ENCODE assay signal across 12 mouse cellular contexts in genomic region chr1:171419291-171419882, GRCm38 (mm10). TPM values are rescaled to one million over a fixed set of nuclear protein-coding genes. Genes with fewer than 3 reads are reported as not detected.
DNase-seq lines count a peak whose midpoint lies in the region; ATAC-seq and TF ChIP-seq lines count a peak whose summit lies in the region.
"Had no signal": no experiment of that assay in that cellular context is flagged by ENCODE, and none has a peak within 500 bp of the region (broad histone marks: within the 10 kb centered on the region; RNA-seq: fewer than 3 reads in every experiment).

No protein-coding gene starts in this region.

- 61% methylated on average over 12 of the region's 12 CpGs for WGBS in hindbrain, embryonic 11.5 days
- whole genome bisulfite sequencing in hindbrain, embryonic 10.5 days = 66% methylated on average over 12 of the region's 12 CpGs
- WGBS in embryonic facial prominence, embryonic 12.5 days = 54% methylated on average over 12 of the region's 12 CpGs
- WGBS in hindbrain, postnatal 0 days = 30% methylated on average over 12 of the region's 12 CpGs
- 42% methylated on average over 12 of the region's 12 CpGs for WGBS in neural tube, embryonic 15.5 days
- 94% methylated on average over 12 of the region's 12 CpGs for WGBS in thymus, adult 2 months
- WGBS in heart, embryonic 10.5 days = 78% methylated on average over 12 of the region's 12 CpGs

- no peaks in the 10 kb centered on the region for H3K9me3 ChIP-seq in hindbrain, embryonic 11.5 days (ENCODE audit: control insufficient read depth, low read length)
- no peaks in the 10 kb centered on the region for H3K9me3 ChIP-seq in hindbrain, embryonic 10.5 days
- H3K9me3 ChIP-seq in embryonic facial prominence, embryonic 12.5 days = no peaks in the 10 kb centered on the region
- H3K9me3 ChIP-seq in hindbrain, postnatal 0 days (ENCODE audit: low read length) = no peaks in the 10 kb centered on the region
- no peaks in the 10 kb centered on the region for H3K9me3 ChIP-seq in neural tube, embryonic 15.5 days (replicated peaks)
- H3K9me3 ChIP-seq in heart, embryonic 10.5 days = no peaks in the 10 kb centered on the region

- H3K9ac ChIP-seq in hindbrain, embryonic 11.5 days (ENCODE audit: low read depth, low read length) = no peak overlapping the region
- no peak overlapping the region for H3K9ac ChIP-seq in embryonic facial prominence, embryonic 12.5 days
- H3K9ac ChIP-seq in hindbrain, postnatal 0 days (replicated peaks; ENCODE audit: low read length) = no peak overlapping the region
- H3K9ac ChIP-seq in neural tube, embryonic 15.5 days (replicated peaks) = no peak overlapping the region

- ATAC-seq in hindbrain, embryonic 11.5 days (ENCODE audit: low FRiP score) = peak; percentile 23; the same call in 1 of the 2 replicates
- peak; percentile 49; the same call in 1 of the 2 replicates for ATAC-seq in embryonic facial prominence, embryonic 12.5 days (ENCODE audit: insufficient number of reproducible peaks, insufficient read depth, low FRiP score, low TSS enrichment)
- peak; percentile 55 for ATAC-seq in hindbrain, postnatal 0 days
- ATAC-seq in neural tube, embryonic 15.5 days (ENCODE audit: low FRiP score) = peak; percentile 37; the same call in 1 of the 2 replicates

- no peaks in the 10 kb centered on the region for H3K4me1 ChIP-seq in hindbrain, embryonic 11.5 days (replicated peaks; ENCODE audit: control insufficient read depth, insufficient read depth, low read length)
- peaks cover 5% of the 10 kb centered on the region for H3K4me1 ChIP-seq in hindbrain, embryonic 10.5 days (replicated peaks)
- H3K4me1 ChIP-seq in embryonic facial prominence, embryonic 12.5 days = no peaks in the 10 kb centered on the region
- no peaks in the 10 kb centered on the region for H3K4me1 ChIP-seq in hindbrain, postnatal 0 days (ENCODE audit: insufficient read depth, low read length)
- H3K4me1 ChIP-seq in neural tube, embryonic 15.5 days = peaks cover 5% of the 10 kb centered on the region
- H3K4me1 ChIP-seq in thymus, adult 2 months (replicated peaks; ENCODE audit: control insufficient read depth, insufficient read depth, low read length) = no peaks in the 10 kb centered on the region
- H3K4me1 ChIP-seq in heart, embryonic 10.5 days = peaks cover 10% of the 10 kb centered on the region

- intact Hi-C loops in gastrocnemius, adult 2 months (cut with DNase I) = loop anchor here (10.0 kb wide), 1 partner anchor 55 kb away; no protein-coding TSS in a partner anchor

- H3K36me3 ChIP-seq in hindbrain, embryonic 11.5 days (ENCODE audit: control insufficient read depth, insufficient read depth, low read length) = peaks cover 7% of the 10 kb centered on the region; the same call in 1 of the 2 replicates
- peaks cover 70% of the 10 kb centered on the region for H3K36me3 ChIP-seq in hindbrain, embryonic 10.5 days
- peaks cover 55% of the 10 kb centered on the region for H3K36me3 ChIP-seq in embryonic facial prominence, embryonic 12.5 days
- H3K36me3 ChIP-seq in hindbrain, postnatal 0 days (ENCODE audit: insufficient read depth, low read length) = peaks cover 28% of the 10 kb centered on the region
- H3K36me3 ChIP-seq in neural tube, embryonic 15.5 days = peaks cover 59% of the 10 kb centered on the region
- H3K36me3 ChIP-seq in thymus, adult 2 months (ENCODE audit: control insufficient read depth, insufficient read depth, low read length) = peaks cover 50% of the 10 kb centered on the region
- peaks cover 66% of the 10 kb centered on the region for H3K36me3 ChIP-seq in heart, embryonic 10.5 days

- no peak for TF ChIP-seq POLR2A in thymus, adult 2 months (IDR thresholded peaks at IDR 0.05; ENCODE audit: control insufficient read depth, extremely low read depth, insufficient read depth, low read length, poor library complexity)

- no peak overlapping the region for H3K27ac ChIP-seq in hindbrain, embryonic 11.5 days (ENCODE audit: low read depth, low read length)
- no peak overlapping the region for H3K27ac ChIP-seq in hindbrain, embryonic 10.5 days
- peak overlapping the region; percentile 12; the same call in 1 of the 2 replicates for H3K27ac ChIP-seq in embryonic facial prominence, embryonic 12.5 days
- H3K27ac ChIP-seq in hindbrain, postnatal 0 days = peak overlapping the region; percentile 36; the same call in 1 of the 2 replicates
- H3K27ac ChIP-seq in neural tube, embryonic 15.5 days (replicated peaks) = no peak overlapping the region; the same call in none of the 2 replicates
- no peak overlapping the region for H3K27ac ChIP-seq in thymus, adult 2 months (ENCODE audit: control insufficient read depth, insufficient read depth, low read length)
- no peak overlapping the region for H3K27ac ChIP-seq in gastrocnemius, adult 2 months
- no peak overlapping the region for H3K27ac ChIP-seq in heart, embryonic 10.5 days
- H3K27ac ChIP-seq: heart, adult 2 months had no signal

- DNase-seq in hindbrain, embryonic 11.5 days (ENCODE audit: low spot score) = no peak
- no peak for DNase-seq in hindbrain, embryonic 10.5 days (ENCODE audit: low spot score)
- peak; percentile 34 for DNase-seq in hindbrain, postnatal 0 days (ENCODE audit: low spot score)
- no peak for DNase-seq in thymus, adult 2 months
- DNase-seq in gastrocnemius, adult 2 months = no peak
- DNase-seq in heart, embryonic 10.5 days (ENCODE audit: low spot score) = no peak
- DNase-seq: heart, adult 2 months; heart, postnatal 36 days; layer of hippocampus, postnatal 36 days had no signal

- H3K4me2 ChIP-seq in hindbrain, embryonic 11.5 days (replicated peaks; ENCODE audit: low read depth, low read length) = no peak overlapping the region
- no peak overlapping the region for H3K4me2 ChIP-seq in embryonic facial prominence, embryonic 12.5 days (replicated peaks)
- no peak overlapping the region for H3K4me2 ChIP-seq in hindbrain, postnatal 0 days (ENCODE audit: low read depth, low read length)
- H3K4me2 ChIP-seq in neural tube, embryonic 15.5 days = no peak overlapping the region
- H3K4me2 ChIP-seq: liver, embryonic 11.5 days had no signal

- no peak overlapping the region for H3K4me3 ChIP-seq in hindbrain, embryonic 11.5 days (ENCODE audit: low read depth, low read length)
- H3K4me3 ChIP-seq in hindbrain, embryonic 10.5 days = no peak overlapping the region
- H3K4me3 ChIP-seq in embryonic facial prominence, embryonic 12.5 days = no peak overlapping the region
- no peak overlapping the region for H3K4me3 ChIP-seq in hindbrain, postnatal 0 days (ENCODE audit: low read length)
- no peak overlapping the region for H3K4me3 ChIP-seq in neural tube, embryonic 15.5 days (replicated peaks)
- no peak overlapping the region for H3K4me3 ChIP-seq in thymus, adult 2 months (ENCODE audit: control insufficient read depth, insufficient read depth, low read length)
- no peak overlapping the region for H3K4me3 ChIP-seq in gastrocnemius, adult 2 months
- no peak overlapping the region for H3K4me3 ChIP-seq in heart, embryonic 10.5 days
- H3K4me3 ChIP-seq: heart, adult 2 months had no signal

- no peak for TF ChIP-seq CTCF in hindbrain, postnatal 0 days (IDR thresholded peaks at IDR 0.05; ENCODE audit: low read depth)
- no peak for TF ChIP-seq CTCF in thymus, adult 2 months (IDR thresholded peaks at IDR 0.05; ENCODE audit: borderline replicate concordance, control insufficient read depth, extremely low read depth, insufficient read depth, low read length, poor library complexity)
- no peak for TF ChIP-seq CTCF in gastrocnemius, adult 2 months (IDR thresholded peaks at IDR 0.05)

- no peaks in the 10 kb centered on the region for H3K27me3 ChIP-seq in hindbrain, embryonic 11.5 days (ENCODE audit: control insufficient read depth, insufficient read depth, low read length)
- no peaks in the 10 kb centered on the region for H3K27me3 ChIP-seq in hindbrain, embryonic 10.5 days (ENCODE audit: insufficient read depth, poor library complexity, severe bottlenecking)
- no peaks in the 10 kb centered on the region for H3K27me3 ChIP-seq in embryonic facial prominence, embryonic 12.5 days
- no peaks in the 10 kb centered on the region for H3K27me3 ChIP-seq in hindbrain, postnatal 0 days (ENCODE audit: insufficient read depth, low read length)
- no peaks in the 10 kb centered on the region for H3K27me3 ChIP-seq in neural tube, embryonic 15.5 days (replicated peaks)
- no peaks in the 10 kb centered on the region for H3K27me3 ChIP-seq in thymus, adult 2 months (ENCODE audit: control insufficient read depth, insufficient read depth, low read length)
- no peaks in the 10 kb centered on the region for H3K27me3 ChIP-seq in heart, embryonic 10.5 days (ENCODE audit: insufficient read depth, poor library complexity, severe bottlenecking)

RNA-seq across cellular contexts. Expression of gene Tstd1, which starts 0.7 kb away (rescaled TPM):
- 3.3 and 4.3 TPM in 2 replicates for polyA plus RNA-seq in hindbrain, embryonic 11.5 days (2014; fragmentation: Nextera tagmentation; extraction: Ambion mirVana)
- 9.7 and 10.1 TPM in 2 replicates for polyA plus RNA-seq in hindbrain, embryonic 10.5 days (2016; fragmentation: Nextera tagmentation; extraction: Ambion mirVana)
- 5.8 and 7.6 TPM in 2 replicates for polyA plus RNA-seq in embryonic facial prominence, embryonic 12.5 days (2016; fragmentation: Nextera tagmentation; extraction: Ambion mirVana)
- total RNA-seq in hindbrain, postnatal 0 days (2014; rRNA removed) = 1.5 TPM in 1 of 2 replicates, not detected in the other
- polyA plus RNA-seq in hindbrain, postnatal 0 days (2015; fragmentation: Nextera tagmentation; extraction: Ambion mirVana) = 2.3 and 2.7 TPM in 2 replicates
- 4.9 and 6.2 TPM in 2 replicates for polyA plus RNA-seq in neural tube, embryonic 15.5 days (2015; fragmentation: Nextera tagmentation; extraction: Ambion mirVana)
- 5.3 and 6.1 TPM in 2 replicates for polyA plus RNA-seq in thymus, adult 2 months (2012; rRNA removed)
- under 1 TPM; 0.84 to 0.92 TPM for total RNA-seq in gastrocnemius, adult 2 months (2021)
- polyA plus RNA-seq in heart, embryonic 10.5 days (2016; fragmentation: Nextera tagmentation; extraction: Ambion mirVana) = 2.6 and 4.0 TPM in 2 replicates

RNA-seq across cellular contexts. Expression of gene Usf1, which starts 8.3 kb away (rescaled TPM):
- 122 and 143 TPM in 2 replicates for polyA plus RNA-seq in hindbrain, embryonic 11.5 days (2014; fragmentation: Nextera tagmentation; extraction: Ambion mirVana)
- polyA plus RNA-seq in hindbrain, embryonic 10.5 days (2016; fragmentation: Nextera tagmentation; extraction: Ambion mirVana) = 143 and 159 TPM in 2 replicates
- polyA plus RNA-seq in embryonic facial prominence, embryonic 12.5 days (2016; fragmentation: Nextera tagmentation; extraction: Ambion mirVana) = 119 and 125 TPM in 2 replicates
- total RNA-seq in hindbrain, postnatal 0 days (2014; rRNA removed) = 133 and 148 TPM in 2 replicates
- polyA plus RNA-seq in hindbrain, postnatal 0 days (2015; fragmentation: Nextera tagmentation; extraction: Ambion mirVana) = 132 and 141 TPM in 2 replicates
- polyA plus RNA-seq in neural tube, embryonic 15.5 days (2015; fragmentation: Nextera tagmentation; extraction: Ambion mirVana) = 131 and 149 TPM in 2 replicates
- polyA plus RNA-seq in thymus, adult 2 months (2012; rRNA removed) = 177 and 184 TPM in 2 replicates
- 10 to 100 TPM; 29.9 to 36.8 TPM for total RNA-seq in gastrocnemius, adult 2 months (2021)
- 65.2 and 70.9 TPM in 2 replicates for polyA plus RNA-seq in heart, embryonic 10.5 days (2016; fragmentation: Nextera tagmentation; extraction: Ambion mirVana)

RNA-seq across cellular contexts. Expression of gene F11r, which starts 17.9 kb away (rescaled TPM):
- 16.9 and 20.1 TPM in 2 replicates for polyA plus RNA-seq in hindbrain, embryonic 11.5 days (2014; fragmentation: Nextera tagmentation; extraction: Ambion mirVana)
- 22.2 and 28.7 TPM in 2 replicates for polyA plus RNA-seq in hindbrain, embryonic 10.5 days (2016; fragmentation: Nextera tagmentation; extraction: Ambion mirVana)
- polyA plus RNA-seq in embryonic facial prominence, embryonic 12.5 days (2016; fragmentation: Nextera tagmentation; extraction: Ambion mirVana) = 31.8 and 35.2 TPM in 2 replicates
- total RNA-seq in hindbrain, postnatal 0 days (2014; rRNA removed) = 5.7 and 8.2 TPM in 2 replicates
- polyA plus RNA-seq in hindbrain, postnatal 0 days (2015; fragmentation: Nextera tagmentation; extraction: Ambion mirVana) = 14.2 and 14.4 TPM in 2 replicates
- 11.8 and 27.5 TPM in 2 replicates for polyA plus RNA-seq in neural tube, embryonic 15.5 days (2015; fragmentation: Nextera tagmentation; extraction: Ambion mirVana)
- polyA plus RNA-seq in thymus, adult 2 months (2012; rRNA removed) = 17.7 and 18.6 TPM in 2 replicates
- total RNA-seq in gastrocnemius, adult 2 months (2021) = 1 to 10 TPM; 4.2 to 6.0 TPM
- 76.9 and 78.6 TPM in 2 replicates for polyA plus RNA-seq in heart, embryonic 10.5 days (2016; fragmentation: Nextera tagmentation; extraction: Ambion mirVana)

RNA-seq across cellular contexts. Expression of gene Arhgap30, which starts 30.6 kb away (rescaled TPM):
- 0.54 and 0.99 TPM in 2 replicates for polyA plus RNA-seq in hindbrain, embryonic 11.5 days (2014; fragmentation: Nextera tagmentation; extraction: Ambion mirVana)
- polyA plus RNA-seq in hindbrain, embryonic 10.5 days (2016; fragmentation: Nextera tagmentation; extraction: Ambion mirVana) = 0.82 and 0.98 TPM in 2 replicates
- 0.97 and 1.1 TPM in 2 replicates for polyA plus RNA-seq in embryonic facial prominence, embryonic 12.5 days (2016; fragmentation: Nextera tagmentation; extraction: Ambion mirVana)
- total RNA-seq in hindbrain, postnatal 0 days (2014; rRNA removed) = 0.52 and 1.3 TPM in 2 replicates
- polyA plus RNA-seq in hindbrain, postnatal 0 days (2015; fragmentation: Nextera tagmentation; extraction: Ambion mirVana) = 0.77 and 0.84 TPM in 2 replicates
- 0.88 and 6.0 TPM in 2 replicates for polyA plus RNA-seq in neural tube, embryonic 15.5 days (2015; fragmentation: Nextera tagmentation; extraction: Ambion mirVana)
- polyA plus RNA-seq in thymus, adult 2 months (2012; rRNA removed) = 128 and 141 TPM in 2 replicates
- total RNA-seq in gastrocnemius, adult 2 months (2021) = under 1 TPM; 0.38 to 0.73 TPM
- 0.41 and 0.95 TPM in 2 replicates for polyA plus RNA-seq in heart, embryonic 10.5 days (2016; fragmentation: Nextera tagmentation; extraction: Ambion mirVana)

RNA-seq across cellular contexts. Expression of gene Nectin4, which starts 49.5 kb away (rescaled TPM):
- 0.66 and 0.96 TPM in 2 replicates for polyA plus RNA-seq in hindbrain, embryonic 11.5 days (2014; fragmentation: Nextera tagmentation; extraction: Ambion mirVana)
- 1.5 and 1.7 TPM in 2 replicates for polyA plus RNA-seq in hindbrain, embryonic 10.5 days (2016; fragmentation: Nextera tagmentation; extraction: Ambion mirVana)
- 7.5 and 8.7 TPM in 2 replicates for polyA plus RNA-seq in embryonic facial prominence, embryonic 12.5 days (2016; fragmentation: Nextera tagmentation; extraction: Ambion mirVana)
- 2.8 and 5.0 TPM in 2 replicates for total RNA-seq in hindbrain, postnatal 0 days (2014; rRNA removed)
- 3.8 and 4.9 TPM in 2 replicates for polyA plus RNA-seq in hindbrain, postnatal 0 days (2015; fragmentation: Nextera tagmentation; extraction: Ambion mirVana)
- polyA plus RNA-seq in neural tube, embryonic 15.5 days (2015; fragmentation: Nextera tagmentation; extraction: Ambion mirVana) = 3.7 and 5.6 TPM in 2 replicates
- 2.7 and 3.5 TPM in 2 replicates for polyA plus RNA-seq in thymus, adult 2 months (2012; rRNA removed)
- total RNA-seq in gastrocnemius, adult 2 months (2021) = under 1 TPM in 1 of 2 experiments, not detected in 1; 0.06 TPM
- 0.38 and 1.3 TPM in 2 replicates for polyA plus RNA-seq in heart, embryonic 10.5 days (2016; fragmentation: Nextera tagmentation; extraction: Ambion mirVana)

Comparison
In these comparisons a context has a peak if more than half of its experiments do, and no peak if none do; other contexts are left out.
1. H3K27ac ChIP-seq: peak in embryonic facial prominence, embryonic 12.5 days (single experiment) and hindbrain, postnatal 0 days (single experiment); none in hindbrain, embryonic 11.5 days (single experiment), hindbrain, embryonic 10.5 days (single experiment), neural tube, embryonic 15.5 days (single experiment), thymus, adult 2 months (single experiment), gastrocnemius, adult 2 months (single experiment) and heart, embryonic 10.5 days (single experiment).
2. Peak in every context shown above with its lines, with median percentiles within 50 percentile points of each other: ATAC-seq.